Mouse (Mus musculus): Measurements from ENCODE around the gene Gm20873.
"Not testable (repeated sequence)": the region's sequence is repeated elsewhere in the genome, so short reads cannot be mapped to it uniquely, and the experiment has no call there.

Gene Gm20873

GRCm38 (mm10) chrY:6266798-6267197 lies at the start of gene Gm20873:
Gm20873 (plus strand) TSS chrY:6267098.
- DNase-seq, result not testable (repeated sequence)

GRCm38 (mm10) chrY:6237895-6238294 lies 29.0 kb upstream of the Gm20873 start, which contains the start of gene Gm21746:
Gm21746 (minus strand) TSS chrY:6237995.
- not testable (repeated sequence) for DNase-seq
